Mouse (Mus musculus) gastrocnemius, postnatal 10 days (tissue): ENCODE data around the gene Bdkrb1. TPM values are rescaled to one million over a fixed set of nuclear protein-coding genes. Genes with fewer than 3 reads are reported as not detected.
A peak's percentile ranks its signal among the peaks of the same experiment; 100 is the strongest.

Experiments
- DNase-seq: peaks from one replicate; pipeline ENCODE4 v3.0.0; 2021; ENCODE audit warnings: mixed read lengths
- long read RNA-seq, 2 experiments: library from polyadenylated mRNA; stranded (forward); transcript quantifications; one replicate each; pipeline ENCODE4 v2.0.0; 2021
- total RNA-seq, 2 experiments: library from RNA; stranded (reverse); gene quantifications; 2 replicates each; pipeline ENCODE4 v1.2.3; 2021

Bdkrb1 gene
- under 1 TPM in 1 of 2 experiments, not detected in 1; 0.23 TPM for total RNA-seq
- long read RNA-seq, experiment 1: 0 reads
- long read RNA-seq, experiment 2: 0 reads

DNA sequence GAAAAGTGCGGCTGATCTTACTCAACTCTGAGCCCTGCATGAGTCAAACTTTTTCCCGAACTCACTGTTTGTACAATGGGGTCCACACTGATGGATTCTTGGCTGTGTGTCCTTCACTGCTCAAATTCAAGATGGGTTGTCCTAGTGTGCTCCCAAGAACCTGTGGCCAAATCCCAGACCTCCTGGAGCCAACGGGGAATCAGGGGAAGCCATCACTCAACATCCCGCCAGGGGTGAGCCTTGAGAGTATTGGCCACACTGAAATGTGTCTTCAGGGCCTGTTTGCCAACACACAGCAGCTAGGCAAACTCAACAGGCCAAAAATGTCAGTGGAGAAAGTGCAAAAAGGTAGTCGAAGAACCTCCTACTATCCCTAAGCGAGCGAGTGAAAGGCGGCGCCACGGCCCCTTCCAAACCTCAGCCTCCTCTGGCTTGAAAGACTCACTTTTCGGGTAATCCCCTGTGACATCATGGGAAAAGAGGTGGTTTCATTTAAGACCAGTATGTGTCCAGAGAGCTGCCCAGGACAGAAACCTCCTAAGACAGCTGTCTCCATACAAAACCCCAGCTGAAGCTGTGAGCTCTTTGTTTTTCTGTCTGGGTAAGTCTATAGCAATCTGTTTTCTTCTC lies at the start of gene Bdkrb1:
Bdkrb1 (plus strand) TSS at position 505 of the 630 bp plus-strand sequence.
- no peak for DNase-seq

- no peak for DNase-seq
Observed at GRCm38 (mm10) chr12:105554151-105554772, 48.6 kb upstream of the Bdkrb1 start.

- DNase-seq: no peak
Observed at GRCm38 (mm10) chr12:105555172-105555571, 47.7 kb upstream of the Bdkrb1 start.

- DNase-seq: peak; percentile 64
Observed at GRCm38 (mm10) chr12:105557250-105557925, 45.5 kb upstream of the Bdkrb1 start.

- DNase-seq: no peak
Observed at GRCm38 (mm10) chr12:105561007-105561534, 41.8 kb upstream of the Bdkrb1 start.

DNA sequence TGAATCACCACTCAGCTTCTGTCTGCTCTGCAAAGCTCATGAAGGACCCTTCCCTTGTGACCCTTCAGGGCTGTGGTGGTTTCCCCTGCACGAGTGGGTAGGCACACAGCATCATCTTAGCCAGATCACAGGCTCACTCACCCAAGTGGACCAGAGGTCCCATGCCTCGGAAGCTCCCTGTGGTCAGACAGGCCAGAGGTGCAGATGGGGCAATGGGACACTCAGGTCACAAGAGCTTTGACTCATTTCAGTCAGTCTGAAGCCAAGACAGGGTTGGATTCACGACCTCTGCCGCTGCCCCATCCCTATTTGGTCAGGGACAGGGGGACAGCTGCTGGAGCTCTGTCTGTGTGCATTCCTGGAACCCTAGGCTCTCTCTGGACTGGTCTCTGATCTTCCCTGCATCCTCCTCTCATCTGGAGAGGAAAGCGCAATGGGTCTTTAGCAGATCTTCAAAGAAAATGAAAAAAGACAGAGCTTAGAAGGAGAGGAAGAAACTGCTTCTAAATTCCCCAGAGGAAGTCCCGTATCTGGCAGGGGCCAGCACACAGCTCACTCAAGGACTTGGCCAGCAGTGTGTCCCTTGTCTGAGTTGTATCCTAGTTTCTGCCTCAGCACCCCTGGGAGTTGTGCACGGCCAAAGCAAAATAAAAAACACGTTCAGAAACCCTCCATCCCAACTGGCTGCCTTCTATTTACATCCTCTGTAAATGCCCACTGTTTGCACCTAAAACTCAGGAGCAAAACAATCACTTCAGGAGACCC lies 40.6 kb upstream of the Bdkrb1 start:
- no peak for DNase-seq

GRCm38 (mm10) chr12:105562936-105563680 lies 39.8 kb upstream of the Bdkrb1 start, which contains the start of gene Bdkrb2:
Gene Bdkrb2 (plus strand): TSS chr12:105563226.
- no peak for DNase-seq

DNA sequence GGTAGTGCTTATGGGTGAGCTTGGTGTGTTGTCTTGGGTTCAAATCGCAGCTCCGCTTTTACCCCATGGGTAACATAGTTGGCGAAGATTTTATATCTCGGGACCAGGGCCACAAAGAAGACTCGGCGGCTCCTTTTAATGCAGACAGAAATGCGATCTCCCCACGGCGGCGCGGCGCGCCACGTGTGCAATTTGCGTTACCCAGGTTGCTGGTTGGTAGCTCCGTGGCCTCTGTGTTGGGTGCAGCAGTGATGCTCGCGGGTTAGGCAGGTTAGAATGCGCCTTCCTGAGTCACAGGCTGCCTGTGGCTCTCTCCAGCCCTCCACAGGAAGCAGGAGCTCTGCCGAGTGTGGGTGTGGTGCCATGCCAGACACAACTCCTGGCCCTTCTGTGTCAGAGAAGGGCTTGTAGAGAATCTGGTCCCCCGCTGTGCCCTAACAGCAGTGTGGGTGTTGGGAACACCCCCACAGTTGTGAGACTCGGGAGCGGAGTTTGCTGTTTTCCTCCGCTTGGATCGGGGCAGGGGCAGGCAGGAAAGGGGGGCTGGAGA lies 39.1 kb upstream of the Bdkrb1 start:
- no peak for DNase-seq

GRCm38 (mm10) chr12:105565221-105565620 lies 37.7 kb upstream of the Bdkrb1 start:
- no peak for DNase-seq

- DNase-seq: no peak
Observed at GRCm38 (mm10) chr12:105571867-105572266, 31.0 kb upstream of the Bdkrb1 start.

GRCm38 (mm10) chr12:105572622-105573021 lies 30.3 kb upstream of the Bdkrb1 start:
- no peak for DNase-seq

DNA sequence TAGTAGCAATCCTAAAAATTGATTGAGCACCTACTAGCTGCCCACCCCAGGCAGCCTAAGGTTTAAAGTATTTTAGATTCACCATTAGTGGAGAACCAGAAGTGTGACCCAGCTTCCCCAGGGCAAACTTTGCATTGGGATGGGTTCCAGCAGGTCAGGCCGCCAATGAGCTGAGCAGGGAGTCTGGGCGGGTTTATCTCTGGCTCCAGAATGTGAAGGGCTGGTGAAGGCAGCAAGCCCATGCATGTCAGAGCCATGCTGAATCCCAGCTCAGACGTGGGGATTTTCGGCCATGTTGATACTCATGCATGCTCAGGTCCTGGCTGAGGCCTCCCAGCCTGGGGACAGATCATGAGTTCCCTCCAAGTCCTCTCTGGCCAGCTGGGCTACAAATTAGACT lies 28.5 kb upstream of the Bdkrb1 start:
- no peak for DNase-seq

GRCm38 (mm10) chr12:105580490-105580889 lies 22.4 kb upstream of the Bdkrb1 start:
- DNase-seq: no peak

GRCm38 (mm10) chr12:105582486-105582885 lies 20.4 kb upstream of the Bdkrb1 start:
- DNase-seq: no peak

- DNase-seq: no peak
Observed at GRCm38 (mm10) chr12:105583484-105583883, 19.4 kb upstream of the Bdkrb1 start.

DNA sequence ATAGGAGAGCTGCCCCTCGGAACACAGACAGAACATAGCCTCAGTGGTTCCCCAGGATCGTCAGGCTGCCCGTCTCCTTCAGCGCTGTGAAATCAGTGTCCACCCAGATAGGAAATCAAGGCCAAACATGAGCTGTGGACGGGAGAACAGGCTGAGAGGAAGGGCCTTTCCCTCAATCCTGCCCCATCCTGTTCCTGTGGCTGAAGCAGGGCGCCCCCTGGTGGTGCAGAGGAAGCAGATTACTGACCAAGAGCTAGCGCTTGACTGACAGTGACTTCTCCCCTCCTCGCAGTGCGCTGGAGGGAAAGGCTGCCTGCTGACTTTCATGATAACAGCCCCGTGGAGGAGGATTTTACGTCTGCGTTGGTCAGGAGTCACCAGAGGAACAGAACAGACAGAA lies 18.0 kb upstream of the Bdkrb1 start:
- DNase-seq: peak; percentile 80

DNA sequence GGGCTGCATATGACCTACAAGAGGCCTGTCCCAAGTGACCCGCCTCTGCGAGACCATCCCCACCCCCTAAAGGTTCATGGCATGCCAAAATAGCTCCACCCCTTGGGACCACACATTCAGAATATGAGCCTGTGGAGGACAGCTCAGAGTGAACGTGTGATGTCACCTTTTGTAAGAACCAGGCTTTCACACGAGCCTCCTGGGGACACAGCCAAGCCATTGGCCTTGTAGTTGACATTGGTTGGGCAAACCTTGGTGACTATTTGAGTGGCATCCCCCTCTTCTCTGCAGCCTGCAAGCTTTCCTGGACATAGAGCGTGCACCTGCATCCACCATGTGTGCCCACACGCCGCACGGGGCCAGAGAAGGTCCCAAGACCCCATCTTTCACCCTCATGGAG lies 15.4 kb upstream of the Bdkrb1 start:
- DNase-seq: no peak

GRCm38 (mm10) chr12:105590786-105591185 lies 12.1 kb upstream of the Bdkrb1 start:
- no peak for DNase-seq

- DNase-seq: no peak
Observed at GRCm38 (mm10) chr12:105592361-105592761, 10.5 kb upstream of the Bdkrb1 start.

DNA sequence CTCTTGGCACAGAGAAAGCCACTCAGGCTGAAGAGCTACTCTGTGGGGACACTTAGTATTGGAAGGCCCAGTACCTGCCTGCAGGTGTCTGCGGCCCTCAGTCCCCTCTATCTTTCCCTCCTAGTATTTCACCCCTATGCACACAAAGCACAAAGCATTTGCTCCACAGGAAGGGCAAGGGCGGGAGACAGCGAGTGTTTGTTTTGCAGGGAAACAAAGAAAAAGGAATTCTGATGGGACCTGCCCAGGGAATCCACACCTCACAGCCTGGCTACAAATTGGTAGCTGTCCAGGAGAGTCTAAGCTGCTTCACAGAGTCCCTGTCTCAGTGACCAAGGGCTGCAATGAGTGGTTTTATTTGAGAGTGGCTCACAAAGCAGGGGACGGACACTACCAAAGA lies 9.4 kb upstream of the Bdkrb1 start:
- DNase-seq: no peak

- DNase-seq: no peak
Observed at GRCm38 (mm10) chr12:105597135-105597534, 5.8 kb upstream of the Bdkrb1 start.
